Mouse (Mus musculus) retina, postnatal 7 days (tissue): ENCODE results near the gene Gm5114.
"Not testable (repeated sequence)": the region's sequence is repeated elsewhere in the genome, so short reads cannot be mapped to it uniquely, and the experiment has no call there.

Experiments used
- DNase-seq: peaks from one replicate; pipeline ENCODE4 v3.0.0-alpha.2; 2012; ENCODE audit warnings: low read depth, low spot score

Gene Gm5114

DNA sequence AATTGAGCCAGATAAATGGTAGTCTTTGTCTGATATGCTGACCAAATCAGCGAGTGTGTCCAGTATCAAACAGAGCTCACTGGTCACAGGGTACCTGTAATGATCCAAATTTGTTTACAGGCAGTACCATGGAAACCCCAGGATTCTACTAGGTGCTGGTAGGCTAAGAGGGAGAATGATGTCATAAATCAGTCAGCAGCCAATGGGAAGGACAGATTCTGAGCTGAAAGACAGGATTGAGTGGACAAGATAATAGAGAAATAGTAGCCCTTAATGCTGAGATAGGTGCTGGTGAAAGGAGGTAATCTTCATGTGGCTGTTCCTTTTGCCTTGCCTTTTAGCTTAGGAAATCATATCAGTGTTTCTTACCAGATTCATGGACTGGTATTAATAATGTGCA, at the start of gene Gm5114:
Gene Gm5114 (minus strand): TSS at position 101 of the 400 bp plus-strand sequence.
- DNase-seq = not testable (repeated sequence)

DNA sequence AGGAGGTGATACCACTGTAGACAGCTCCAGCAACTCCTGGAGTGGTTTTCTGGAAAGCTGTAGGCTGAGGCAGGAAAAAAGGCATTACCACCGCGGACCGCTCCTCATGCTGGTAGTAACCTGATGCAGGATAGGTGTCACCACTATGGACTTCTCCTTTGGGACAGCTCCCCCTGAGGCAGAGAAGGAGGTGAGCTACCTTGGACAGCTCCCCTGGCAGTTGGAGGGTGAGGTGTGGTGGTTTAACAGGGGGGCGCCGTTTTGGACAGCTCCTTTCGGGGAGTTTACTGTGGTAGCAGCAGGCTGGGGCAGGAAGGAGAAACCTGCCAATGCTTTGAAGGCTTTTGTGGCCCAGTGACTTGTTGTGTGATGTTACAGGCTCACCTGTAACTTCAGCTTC, 42.8 kb upstream of the Gm5114 start:
- no peak for DNase-seq

DNA sequence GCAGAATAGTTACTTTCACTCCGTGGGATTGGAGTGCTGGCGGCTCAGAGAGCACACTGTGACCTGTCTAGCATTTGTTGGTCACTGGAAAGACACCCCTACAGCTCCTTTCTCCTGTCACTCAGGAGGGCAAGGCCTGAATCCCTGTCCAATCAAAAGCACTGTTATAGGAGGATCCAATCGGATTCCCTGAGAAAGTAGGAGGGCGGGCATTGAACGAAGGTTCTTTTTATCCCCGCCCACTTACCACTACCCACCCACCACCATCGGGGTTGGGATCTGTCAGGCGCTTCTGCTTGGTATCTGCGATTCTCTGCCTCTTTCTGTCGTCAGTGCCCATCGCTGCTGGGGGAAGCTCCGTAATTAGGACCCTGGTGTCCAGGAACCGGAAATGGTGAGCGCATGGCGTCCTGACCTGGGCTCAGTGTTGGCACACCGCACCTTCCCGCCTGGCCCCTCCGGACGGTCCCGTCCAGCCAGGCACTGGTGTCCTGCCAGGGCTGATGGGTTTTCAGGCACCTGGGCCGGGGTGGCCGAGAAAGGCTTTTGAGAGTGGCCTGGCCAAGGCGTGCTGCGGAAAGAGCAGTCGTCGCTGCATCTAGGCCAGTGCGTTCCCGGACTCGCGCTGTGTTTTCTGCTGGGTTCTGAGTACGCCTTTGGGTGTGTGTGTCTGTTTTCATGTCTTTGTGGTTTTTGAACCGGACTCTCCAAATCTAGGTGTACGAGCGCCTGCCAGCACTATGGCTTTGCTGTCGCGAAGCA, 36.5 kb upstream of the Gm5114 start:
- peak; percentile 91 for DNase-seq

DNA sequence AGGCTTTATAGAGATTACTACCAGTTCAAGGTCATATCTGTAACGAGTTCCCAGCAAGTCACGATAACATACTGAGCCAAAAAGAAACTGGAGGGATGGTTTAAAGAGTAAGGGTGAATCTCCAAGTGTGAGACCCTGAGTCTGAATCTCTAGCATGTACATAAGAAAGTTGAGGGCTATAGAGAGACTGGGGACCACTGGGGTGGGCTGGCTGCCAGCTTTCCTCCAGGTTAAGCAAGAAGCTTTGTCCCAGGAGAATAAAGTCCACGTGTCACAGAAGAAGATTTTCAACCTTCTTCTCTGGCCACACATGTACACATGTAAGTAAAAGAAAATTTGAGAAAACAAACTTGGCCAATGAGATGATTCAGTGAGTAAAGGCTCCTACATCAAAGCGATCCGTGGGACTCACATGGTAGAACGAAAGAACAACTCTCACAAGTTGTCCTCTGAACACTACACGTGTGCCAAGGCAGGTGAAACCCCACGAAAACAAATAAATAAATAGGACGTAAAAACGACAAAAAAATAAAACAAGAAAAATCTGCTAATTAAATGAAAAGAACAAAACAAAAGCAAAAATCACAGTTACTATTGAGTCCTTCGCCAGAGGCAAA, 35.8 kb upstream of the Gm5114 start:
- DNase-seq = no peak

- no peak for DNase-seq
Observed at GRCm38 (mm10) chr7:39441237-39441636, 28.3 kb upstream of the Gm5114 start.

DNA sequence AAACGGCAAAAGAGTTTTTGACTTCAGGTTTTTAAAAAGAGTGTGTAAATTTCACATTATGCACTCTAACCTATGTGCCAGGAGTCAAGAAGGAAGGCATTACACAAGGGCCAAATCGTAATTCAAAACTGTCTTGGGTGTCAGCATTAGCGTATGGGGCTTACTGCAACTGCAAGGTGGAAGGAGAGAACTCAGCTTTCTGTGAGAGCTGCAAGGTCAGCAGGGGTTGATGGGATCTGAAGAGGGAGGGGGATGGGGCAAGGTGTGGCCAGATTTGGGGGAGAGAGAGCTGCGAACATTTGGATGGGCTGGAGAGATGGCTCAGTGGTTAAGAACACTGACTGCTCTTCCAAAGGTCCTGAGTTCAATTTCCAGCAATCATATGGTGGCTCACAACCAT, 27.4 kb upstream of the Gm5114 start:
- DNase-seq = no peak
